Mouse (Mus musculus): ENCODE data around the gene Frmd4b.

GRCm38 (mm10) chr6:97242522-97242921 lies 374.8 kb downstream of the Frmd4b start:
- TF ChIP-seq CTCF (IDR thresholded peaks at IDR 0.05) (no peak), EP300 (IDR thresholded peaks at IDR 0.05; ENCODE audit: insufficient read depth, low read depth, low read length) (no peak)
